Mouse (Mus musculus) C2C12 (cell line): Measurements from ENCODE around the gene Mcpt8. TPM values are rescaled to one million over a fixed set of nuclear protein-coding genes. Genes with fewer than 3 reads are reported as not detected.
A peak's percentile ranks its signal among the peaks of the same experiment; 100 is the strongest.
"Not testable (repeated sequence)": the region's sequence is repeated elsewhere in the genome, so short reads cannot be mapped to it uniquely, and the experiment has no call there.

Experiments used
- H3K27me3 ChIP-seq: one replicate; pipeline ENCODE4 v1.6.1; 2011; ENCODE audit not compliant: control insufficient read depth, insufficient read depth, insufficient read length
- H3K36me3 ChIP-seq: one replicate; pipeline ENCODE4 v1.6.1; 2011; ENCODE audit not compliant: control insufficient read depth, insufficient read depth
- H3K4me3 ChIP-seq: one replicate; pipeline ENCODE4 v1.5.1; 2011; ENCODE audit warnings: mild to moderate bottlenecking, control low read depth; ENCODE audit not compliant: poor library complexity, insufficient read depth, severe bottlenecking
- H3K79me2 ChIP-seq: one replicate; pipeline ENCODE4 v1.6.1; 2011; ENCODE audit not compliant: control insufficient read depth, insufficient read depth
- H3K79me3 ChIP-seq: one replicate; pipeline ENCODE4 v1.6.1; 2011; ENCODE audit warnings: low read depth, control low read depth
- H3ac ChIP-seq: one replicate; pipeline ENCODE3; 2011; ENCODE audit warnings: low read depth; ENCODE audit not compliant: control insufficient read depth, insufficient read length
- CEBPB ChIP-seq: IDR thresholded peaks from one replicate; pipeline ENCODE4 v1.6.1; 2011; ENCODE audit warnings: low read depth, mild to moderate bottlenecking, control low read depth, moderate library complexity
- CTCF ChIP-seq: IDR thresholded peaks from one replicate; pipeline ENCODE4 v1.5.1; 2011; ENCODE audit not compliant: control insufficient read depth, insufficient read depth, insufficient read length
- FOSL1 ChIP-seq: IDR thresholded peaks from one replicate; pipeline ENCODE4 v1.8.0; 2011; ENCODE audit warnings: mild to moderate bottlenecking, low read length; ENCODE audit not compliant: poor library complexity, insufficient read depth, severe bottlenecking
- MAX ChIP-seq: IDR thresholded peaks from one replicate; pipeline ENCODE4 v1.6.1; 2011; ENCODE audit warnings: mild to moderate bottlenecking, control low read depth
- MYOD1 ChIP-seq: IDR thresholded peaks from one replicate; pipeline ENCODE4 v1.6.1; 2011; ENCODE audit warnings: low read depth; ENCODE audit not compliant: control insufficient read depth, insufficient read length
- MYOG ChIP-seq: IDR thresholded peaks from one replicate; pipeline ENCODE4 v1.6.1; 2011; ENCODE audit not compliant: control insufficient read depth, insufficient read length; ENCODE audit errors: extremely low read depth
- USF1 ChIP-seq: IDR thresholded peaks from one replicate; pipeline ENCODE4 v1.6.1; 2011; ENCODE audit warnings: low read depth, mild to moderate bottlenecking, control low read depth, moderate library complexity
- polyA plus RNA-seq: library from polyadenylated mRNA; unstranded; fragments of >200 nt; fragmentation: generic; extraction: Trizol; gene quantifications from one replicate; pipeline ENCODE4 v1.2.1, GENCODE M21; 2012; ENCODE audit warnings: missing spikeins

Mcpt8 gene
- polyA plus RNA-seq, 1 experiment, result 4.6 TPM

GRCm38 (mm10) chr14:56093353-56093752, 8.3 kb upstream of the Mcpt8 start:
- H3K79me2 ChIP-seq, result no peaks in the 10 kb centered on the region
- no peak overlapping the region for H3ac ChIP-seq
- no peaks in the 10 kb centered on the region for H3K36me3 ChIP-seq
- TF ChIP-seq MAX, result no peak
- TF ChIP-seq FOSL1, result no peak
- TF ChIP-seq CEBPB, result no peak
- TF ChIP-seq USF1, result no peak
- TF ChIP-seq CTCF, result no peak
- no peak for TF ChIP-seq MYOG
- no peak for TF ChIP-seq MYOD1
- H3K79me3 ChIP-seq, result no peaks in the 10 kb centered on the region
- no peak overlapping the region for H3K4me3 ChIP-seq
- no peaks in the 10 kb centered on the region for H3K27me3 ChIP-seq

GRCm38 (mm10) chr14:56086711-56087110, 1.6 kb upstream of the Mcpt8 start:
- Histone ChIP-seq H3K79me2 (no peaks in the 10 kb centered on the region), H3K79me3 (no peaks in the 10 kb centered on the region), H3K36me3 (no peaks in the 10 kb centered on the region), H3ac (no peak overlapping the region), H3K4me3 (no peak overlapping the region), H3K27me3 (no peaks in the 10 kb centered on the region)
- TF ChIP-seq MYOD1 (no peak), USF1 (no peak), CEBPB (no peak), CTCF (no peak), MAX (no peak), MYOG (no peak), FOSL1 (no peak)

DNA sequence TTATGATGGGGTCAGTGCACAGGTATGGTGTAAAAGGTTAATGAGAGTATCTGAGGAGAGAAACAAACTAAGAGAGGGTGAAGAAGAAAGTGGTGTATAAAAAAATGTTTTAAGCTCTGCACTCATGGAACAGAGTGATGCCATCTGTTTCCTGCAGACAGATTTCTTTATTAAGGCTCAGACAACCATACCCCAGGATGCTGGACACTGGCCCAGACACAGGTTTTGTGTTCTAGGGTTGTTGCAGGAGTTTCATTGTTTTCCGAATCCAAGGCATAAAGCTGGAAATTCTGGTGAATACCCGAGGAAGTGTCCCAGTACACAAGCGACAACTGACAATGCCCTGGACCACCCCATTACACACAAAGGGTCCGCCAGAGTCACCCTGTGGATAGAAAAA, 3.1 kb downstream of the Mcpt8 start:
- TF ChIP-seq CTCF, result no peak
- TF ChIP-seq CEBPB, result no peak
- TF ChIP-seq USF1, result no peak
- TF ChIP-seq FOSL1, result no peak
- TF ChIP-seq MYOD1, result no peak
- TF ChIP-seq MAX, result no peak
- no peak for TF ChIP-seq MYOG
- H3K36me3 ChIP-seq, result no peaks in the 10 kb centered on the region
- H3ac ChIP-seq, result no peak overlapping the region
- H3K27me3 ChIP-seq, result no peaks in the 10 kb centered on the region
- H3K79me3 ChIP-seq, result no peaks in the 10 kb centered on the region
- no peaks in the 10 kb centered on the region for H3K79me2 ChIP-seq
- no peak overlapping the region for H3K4me3 ChIP-seq

DNA sequence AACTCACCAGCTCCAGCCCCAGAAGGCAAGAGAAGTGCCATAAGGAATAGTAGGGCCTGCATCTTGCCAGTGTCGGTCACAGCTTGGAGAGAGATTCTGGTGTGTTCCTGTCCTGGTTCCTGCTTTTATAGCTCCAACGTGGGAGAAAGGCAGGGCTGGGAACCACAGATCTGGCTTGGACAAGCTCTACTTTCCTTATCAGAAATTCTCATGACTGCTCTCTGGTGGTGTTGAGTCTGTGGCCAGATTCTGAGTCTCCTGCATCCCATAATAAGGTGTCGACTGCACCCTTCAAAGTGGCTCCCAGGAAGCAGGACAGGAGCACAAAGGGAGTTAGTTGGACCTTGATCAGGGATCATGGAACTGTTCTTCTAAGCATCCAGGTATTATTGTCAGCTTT, 22.9 kb downstream of the Mcpt8 start, which contains the start of gene Mcpt4:
TSS of gene Mcpt4 (minus strand) at position 101 of the 400 bp plus-strand sequence.
- H3K27me3 ChIP-seq, H3K79me3 ChIP-seq, H3K36me3 ChIP-seq, H3K79me2 ChIP-seq, H3K4me3 ChIP-seq, H3ac ChIP-seq: not testable (repeated sequence)

DNA sequence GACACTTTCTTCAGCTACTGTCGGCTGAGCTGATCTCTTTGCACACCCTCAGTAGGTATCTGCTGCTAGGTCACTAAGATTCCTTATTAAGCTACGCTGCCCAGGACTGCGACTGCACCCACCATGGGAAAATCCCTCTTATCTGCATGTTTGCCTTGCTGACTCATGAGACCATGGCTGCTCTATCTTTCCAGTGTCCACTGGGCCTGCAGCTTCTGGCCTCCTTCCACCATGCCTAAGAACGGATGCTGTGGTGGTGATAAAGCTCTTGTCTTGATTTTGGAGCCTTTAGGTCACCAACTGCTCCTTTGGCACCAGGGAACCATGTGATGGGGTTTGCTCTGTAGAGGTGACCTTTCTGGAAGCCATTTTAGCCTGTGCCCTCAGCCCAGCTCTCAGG, 27.4 kb downstream of the Mcpt8 start:
- no peak overlapping the region for H3ac ChIP-seq
- peaks cover 3% of the 10 kb centered on the region for H3K27me3 ChIP-seq
- TF ChIP-seq FOSL1 (no peak), MYOD1 (no peak), MYOG (no peak), CTCF (no peak), USF1 (peak; percentile 31)
- no peak overlapping the region for H3K4me3 ChIP-seq
- no peaks in the 10 kb centered on the region for H3K79me2 ChIP-seq
- H3K36me3 ChIP-seq, result no peaks in the 10 kb centered on the region
- no peaks in the 10 kb centered on the region for H3K79me3 ChIP-seq

DNA sequence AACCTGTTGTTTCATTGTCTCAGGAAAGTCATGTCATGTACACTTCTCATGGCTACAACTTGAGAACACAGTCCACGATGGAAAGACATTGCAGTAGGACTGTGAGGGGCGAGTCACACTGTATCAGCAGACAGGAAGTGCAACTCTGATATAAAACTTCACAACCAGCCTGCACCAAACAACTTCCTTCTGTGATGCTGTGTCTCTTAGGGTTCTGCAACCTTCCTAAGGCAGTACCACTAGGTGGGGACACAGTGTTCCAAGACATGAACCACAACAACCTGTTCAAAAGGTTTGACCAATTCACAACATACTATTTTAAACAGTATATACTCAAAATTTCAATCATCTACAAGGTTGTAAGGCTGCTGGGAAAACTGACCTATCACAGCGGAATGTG, 29.7 kb downstream of the Mcpt8 start:
- Histone ChIP-seq H3K79me2 (no peaks in the 10 kb centered on the region), H3ac (no peak overlapping the region), H3K4me3 (no peak overlapping the region), H3K79me3 (no peaks in the 10 kb centered on the region), H3K27me3 (no peaks in the 10 kb centered on the region), H3K36me3 (no peaks in the 10 kb centered on the region)
- TF ChIP-seq USF1 (no peak), MAX (no peak), MYOG (no peak), MYOD1 (no peak), CEBPB (no peak), CTCF (no peak), FOSL1 (no peak)

- not testable (repeated sequence) for H3K36me3 ChIP-seq, H3K79me3 ChIP-seq, H3ac ChIP-seq, H3K79me2 ChIP-seq, H3K27me3 ChIP-seq, H3K4me3 ChIP-seq
These were observed 43.3 kb downstream of the Mcpt8 start, which contains the start of gene Mcpt2 for GRCm38 (mm10) chr14:56041792-56042191. Gene Mcpt2, plus strand, starts transcription at chr14:56042041.
